Mouse (Mus musculus): ENCODE data around the gene 1190002N15Rik.

Gene 1190002N15Rik

GRCm38 (mm10) chr9:94529146-94529746 lies 8.6 kb downstream of the 1190002N15Rik start:
- DNase-seq, result no peak

- peak in 1 of 2 experiments; percentile 54 for DNase-seq
Observed at GRCm38 (mm10) chr9:94526473-94526872, 11.4 kb downstream of the 1190002N15Rik start.

- no peak for DNase-seq
Observed at GRCm38 (mm10) chr9:94512246-94512645, 25.6 kb downstream of the 1190002N15Rik start.

- DNase-seq, result no peak
Observed at GRCm38 (mm10) chr9:94511139-94511538, 26.7 kb downstream of the 1190002N15Rik start.

DNA sequence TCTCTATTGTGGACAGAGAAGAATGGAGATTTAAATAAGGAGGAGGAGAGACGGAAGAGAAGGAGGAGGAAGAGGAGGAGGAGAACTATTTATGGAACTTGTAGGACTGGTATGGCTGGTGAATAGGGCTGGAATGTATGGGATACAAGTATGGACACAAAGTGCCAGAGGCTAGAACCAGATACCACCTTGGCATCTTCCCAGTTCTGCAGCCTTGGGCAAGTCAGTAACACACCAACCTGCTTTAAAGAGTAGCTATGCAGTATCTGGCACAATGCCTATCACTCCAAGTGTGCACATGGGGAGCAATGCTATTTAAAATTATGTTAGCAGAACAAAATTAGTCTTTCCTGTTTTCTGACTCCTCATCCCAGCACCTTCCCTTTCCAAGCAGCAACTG lies 30.9 kb downstream of the 1190002N15Rik start:
- DNase-seq, result no peak

GRCm38 (mm10) chr9:94491467-94491866 lies 46.4 kb downstream of the 1190002N15Rik start:
- DNase-seq, result no peak

DNA sequence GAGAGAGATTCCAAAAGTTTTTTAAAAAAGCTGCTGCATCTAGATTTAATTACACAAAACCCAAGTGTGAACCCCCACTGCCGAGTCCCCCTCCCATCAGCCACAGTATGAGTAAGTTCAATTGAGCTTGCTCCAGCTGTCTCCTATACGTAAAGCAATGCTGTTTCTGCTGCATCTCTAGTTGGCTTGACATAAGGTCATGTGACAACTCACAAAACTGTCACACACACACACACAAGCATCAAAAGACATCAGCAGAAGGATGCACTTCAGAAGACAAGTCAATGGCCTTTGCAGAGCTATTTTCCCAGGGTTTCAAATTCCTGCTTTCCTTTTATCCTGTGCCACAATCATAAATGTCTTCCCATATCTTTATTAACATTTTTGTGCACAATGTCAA lies 49.9 kb downstream of the 1190002N15Rik start:
- no peak for DNase-seq

- no peak for DNase-seq
Observed at GRCm38 (mm10) chr9:94483291-94483879, 54.5 kb downstream of the 1190002N15Rik start.

GRCm38 (mm10) chr9:94482215-94482975 lies 55.5 kb downstream of the 1190002N15Rik start:
- peak; percentile 68 to 78 for DNase-seq

DNA sequence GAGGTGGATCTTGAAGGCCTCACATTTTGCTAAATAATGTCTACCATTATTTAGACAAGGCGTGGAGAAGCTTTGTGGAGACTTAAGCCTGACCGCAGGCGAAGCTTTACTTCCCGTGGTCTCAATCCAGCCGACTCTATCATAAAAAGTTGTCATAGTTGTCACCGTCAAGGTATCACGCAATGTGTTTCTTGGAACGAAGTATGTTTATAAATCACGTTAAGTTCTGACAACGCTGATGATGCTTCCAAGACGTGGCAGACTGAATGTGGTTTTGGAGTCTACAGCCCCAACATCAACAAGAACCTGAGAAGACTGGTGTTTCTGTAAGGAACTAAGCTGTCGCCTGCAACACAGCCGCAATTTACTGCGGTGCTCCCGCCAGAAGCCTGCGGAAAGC lies 56.8 kb downstream of the 1190002N15Rik start:
- DNase-seq, result no peak

GRCm38 (mm10) chr9:94479382-94479781 lies 58.5 kb downstream of the 1190002N15Rik start:
- DNase-seq, result no peak

DNA sequence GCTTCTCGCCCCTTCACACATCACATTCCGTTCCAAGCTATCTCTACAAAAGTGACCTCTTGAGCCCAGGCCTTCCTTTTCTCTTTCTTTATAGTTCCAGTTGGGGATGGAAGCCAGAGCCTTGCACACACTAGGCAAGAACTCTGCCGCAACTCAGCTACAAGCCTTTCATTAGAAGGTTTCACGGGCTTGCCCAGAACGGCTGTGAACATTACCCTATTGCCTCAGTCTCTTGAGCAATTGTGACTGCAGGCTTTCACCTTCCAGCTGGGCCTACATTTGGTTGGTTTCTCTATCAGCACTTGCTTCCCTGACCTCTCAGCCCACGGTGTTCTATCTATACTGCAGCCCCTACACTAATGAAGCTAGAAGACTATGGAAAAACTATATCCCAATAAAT lies 58.9 kb downstream of the 1190002N15Rik start:
- no peak for DNase-seq

- DNase-seq, result no peak
Observed at GRCm38 (mm10) chr9:94475973-94476372, 61.9 kb downstream of the 1190002N15Rik start.

GRCm38 (mm10) chr9:94473898-94474297 lies 64.0 kb downstream of the 1190002N15Rik start:
- no peak for DNase-seq

GRCm38 (mm10) chr9:94472963-94473582 lies 64.8 kb downstream of the 1190002N15Rik start:
- DNase-seq, result no peak

- DNase-seq, result no peak
Observed at GRCm38 (mm10) chr9:94471485-94471884, 66.4 kb downstream of the 1190002N15Rik start.
